Mouse (Mus musculus) C2C12 (cell line): ENCODE data around the gene Eif1.

Experiments
- CEBPB ChIP-seq: IDR thresholded peaks from one replicate; pipeline ENCODE4 v1.6.1; 2011; ENCODE audit warnings: low read depth, mild to moderate bottlenecking, control low read depth, moderate library complexity
- CTCF ChIP-seq: IDR thresholded peaks from one replicate; pipeline ENCODE4 v1.5.1; 2011; ENCODE audit not compliant: control insufficient read depth, insufficient read depth, insufficient read length
- MAX ChIP-seq: IDR thresholded peaks from one replicate; pipeline ENCODE4 v1.6.1; 2011; ENCODE audit warnings: mild to moderate bottlenecking, control low read depth
- MYOG ChIP-seq: IDR thresholded peaks from one replicate; pipeline ENCODE4 v1.6.1; 2011; ENCODE audit not compliant: control insufficient read depth, insufficient read length; ENCODE audit errors: extremely low read depth
- USF1 ChIP-seq: IDR thresholded peaks from one replicate; pipeline ENCODE4 v1.6.1; 2011; ENCODE audit warnings: low read depth, mild to moderate bottlenecking, control low read depth, moderate library complexity

DNA sequence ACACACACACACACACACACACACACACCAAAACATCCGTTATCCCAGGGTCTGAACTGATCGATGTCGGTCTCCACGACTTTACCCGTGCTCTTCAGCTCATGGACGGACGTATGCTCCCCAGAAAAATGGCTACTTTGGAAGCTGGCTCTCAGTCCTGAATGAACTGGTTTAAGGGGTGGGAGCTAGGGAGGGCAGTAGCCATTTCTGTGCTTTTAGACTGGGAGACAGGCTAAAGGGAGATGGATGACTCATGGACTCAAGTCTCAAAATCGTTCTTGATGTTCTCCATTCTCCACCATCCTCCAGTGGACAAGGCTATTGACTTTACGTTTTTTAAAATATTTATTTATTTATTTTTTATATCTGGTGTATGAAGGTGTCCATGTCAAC, 37.1 kb downstream of the Eif1 start:
- TF ChIP-seq CTCF = no peak
- no peak for TF ChIP-seq CEBPB
- TF ChIP-seq MAX = no peak
- no peak for TF ChIP-seq MYOG
- TF ChIP-seq USF1 = no peak
